Mouse (Mus musculus): ENCODE measurements around the gene Calr3. TPM values are rescaled to one million over a fixed set of nuclear protein-coding genes. Genes with fewer than 3 reads are reported as not detected.

Calr3 gene
- polyA plus RNA-seq, 1 experiment from 2014 or later: 7.1 TPM

GRCm38 (mm10) chr8:72469984-72470383 is 26.3 kb upstream of the Calr3 start:
- CTCF ChIA-PET: interaction anchor here (0.7 kb wide), 1 partner anchor 35 kb away, joined by 3 read pairs; no protein-coding TSS in a partner anchor
- no peak for DNase-seq (ENCODE audit: low read depth, low spot score)
- no peak for TF ChIP-seq CTCF (IDR thresholded peaks at IDR 0.05)
- H3K27me3 ChIP-seq: no peaks in the 10 kb centered on the region
- POLR2A ChIA-PET: interaction anchor here (1.0 kb wide), 1 partner anchor 9 kb away, joined by 4 read pairs; no protein-coding TSS in a partner anchor
- in situ Hi-C loops (cut with MboI; ENCODE audit: low pct_unique_long_range_greater_than_20kb): no loop called here
- ATAC-seq: no peak

GRCm38 (mm10) chr8:72469243-72469642 is 25.6 kb upstream of the Calr3 start:
- no peak for ATAC-seq
- POLR2A ChIA-PET: no interaction called here
- CTCF ChIA-PET: no interaction called here

GRCm38 (mm10) chr8:72464211-72464610 is 20.5 kb upstream of the Calr3 start:
- no peak for TF ChIP-seq CTCF (IDR thresholded peaks at IDR 0.05)
- CTCF ChIA-PET: no interaction called here
- POLR2A ChIA-PET: no interaction called here

More at GRCm38 (mm10) chr8:72469243-72469642, 25.6 kb upstream of the Calr3 start:
- in situ Hi-C loops (cut with MboI; ENCODE audit: low pct_unique_long_range_greater_than_20kb): no loop called here
- no peaks in the 10 kb centered on the region for H3K27me3 ChIP-seq
- no peak for TF ChIP-seq CTCF (IDR thresholded peaks at IDR 0.05)
- DNase-seq (ENCODE audit: low read depth, low spot score): no peak

GRCm38 (mm10) chr8:72459881-72460533 is 16.3 kb upstream of the Calr3 start:
- POLR2A ChIA-PET: interaction anchor here (0.8 to 1.2 kb wide), 2 partner anchors 10 to 11 kb away, joined by 4 read pairs; no protein-coding TSS in a partner anchor
- CTCF ChIA-PET: interaction anchor here (1.5 kb wide), 1 partner anchor 19 kb away, joined by 3 read pairs; no protein-coding TSS in a partner anchor
- in situ Hi-C loops (cut with MboI; ENCODE audit: low pct_unique_long_range_greater_than_20kb): no loop called here
- DNase-seq (ENCODE audit: low read depth, low spot score): no peak
- no peak for ATAC-seq
- no peak for TF ChIP-seq CTCF (IDR thresholded peaks at IDR 0.05)
- H3K27me3 ChIP-seq: no peaks in the 10 kb centered on the region

More at GRCm38 (mm10) chr8:72464211-72464610, 20.5 kb upstream of the Calr3 start:
- ATAC-seq (no peak), DNase-seq (ENCODE audit: low read depth, low spot score) (no peak)
- no peaks in the 10 kb centered on the region for H3K27me3 ChIP-seq
- in situ Hi-C loops (cut with MboI; ENCODE audit: low pct_unique_long_range_greater_than_20kb): no loop called here

- in situ Hi-C loops (cut with MboI; ENCODE audit: low pct_unique_long_range_greater_than_20kb): no loop called here
- no peak for DNase-seq (ENCODE audit: low read depth, low spot score)
- CTCF ChIA-PET: interaction anchor here (1.0 to 1.1 kb wide), 2 partner anchors 34 to 70 kb away, joined by 3 read pairs; no protein-coding TSS in a partner anchor
Observed at GRCm38 (mm10) chr8:72458457-72458856, 14.8 kb upstream of the Calr3 start.

GRCm38 (mm10) chr8:72457806-72458205 is 14.1 kb upstream of the Calr3 start:
- no peak for TF ChIP-seq CTCF (IDR thresholded peaks at IDR 0.05)
- ATAC-seq: no peak
- H3K27me3 ChIP-seq: no peaks in the 10 kb centered on the region
- DNase-seq (ENCODE audit: low read depth, low spot score): no peak
- ChIA-PET POLR2A (interaction anchor here (0.6 to 1.5 kb wide), 3 partner anchors 16 to 120 kb away, joined by 3 to 5 read pairs (median 5); no protein-coding TSS in a partner anchor), CTCF (interaction anchor here (1.1 kb wide), 1 partner anchor 71 kb away, joined by 3 read pairs; no protein-coding TSS in a partner anchor)
- in situ Hi-C loops (cut with MboI; ENCODE audit: low pct_unique_long_range_greater_than_20kb): no loop called here

More at GRCm38 (mm10) chr8:72458457-72458856, 14.8 kb upstream of the Calr3 start:
- POLR2A ChIA-PET: interaction anchor here (1.5 kb wide), 1 partner anchor 16 kb away, joined by 5 read pairs; no protein-coding TSS in a partner anchor
- ATAC-seq: no peak
- no peak for TF ChIP-seq CTCF (IDR thresholded peaks at IDR 0.05)
- H3K27me3 ChIP-seq: no peaks in the 10 kb centered on the region

GRCm38 (mm10) chr8:72455317-72455716 is 11.6 kb upstream of the Calr3 start:
- TF ChIP-seq CTCF (IDR thresholded peaks at IDR 0.05): no peak
- ATAC-seq (no peak), DNase-seq (ENCODE audit: low read depth, low spot score) (no peak)
- in situ Hi-C loops (cut with MboI; ENCODE audit: low pct_unique_long_range_greater_than_20kb): no loop called here
- no peaks in the 10 kb centered on the region for H3K27me3 ChIP-seq
- ChIA-PET POLR2A (no interaction called here), CTCF (no interaction called here)

GRCm38 (mm10) chr8:72453904-72454303 is 10.2 kb upstream of the Calr3 start:
- in situ Hi-C loops (cut with MboI; ENCODE audit: low pct_unique_long_range_greater_than_20kb): no loop called here

GRCm38 (mm10) chr8:72451516-72451915 is 7.8 kb upstream of the Calr3 start:
- H3K27me3 ChIP-seq: no peaks in the 10 kb centered on the region
- POLR2A ChIA-PET: no interaction called here
- no peak for TF ChIP-seq CTCF (IDR thresholded peaks at IDR 0.05)
- no peak for ATAC-seq
- in situ Hi-C loops (cut with MboI; ENCODE audit: low pct_unique_long_range_greater_than_20kb): no loop called here
- DNase-seq (ENCODE audit: low read depth, low spot score): no peak
- CTCF ChIA-PET: no interaction called here

More at GRCm38 (mm10) chr8:72453904-72454303, 10.2 kb upstream of the Calr3 start:
- DNase-seq (ENCODE audit: low read depth, low spot score): no peak
- no peak for ATAC-seq
- CTCF ChIA-PET: interaction anchor here (1.2 kb wide), 1 partner anchor 13 kb away, joined by 3 read pairs; no protein-coding TSS in a partner anchor
- POLR2A ChIA-PET: no interaction called here
- TF ChIP-seq CTCF (IDR thresholded peaks at IDR 0.05): no peak
- H3K27me3 ChIP-seq: no peaks in the 10 kb centered on the region

- ChIA-PET POLR2A (interaction anchor here (1.2 to 1.7 kb wide), 2 partner anchors 16 to 29 kb away, joined by 3 to 6 read pairs; no protein-coding TSS in a partner anchor), CTCF (interaction anchor here (1.0 kb wide), 1 partner anchor 15 kb away, joined by 4 read pairs; no protein-coding TSS in a partner anchor)
- in situ Hi-C loops (cut with MboI; ENCODE audit: low pct_unique_long_range_greater_than_20kb): no loop called here
- TF ChIP-seq CTCF (IDR thresholded peaks at IDR 0.05): no peak
- no peak for DNase-seq (ENCODE audit: low read depth, low spot score)
- H3K27me3 ChIP-seq: no peaks in the 10 kb centered on the region
- ATAC-seq: no peak
Observed at GRCm38 (mm10) chr8:72445071-72445470, 1.4 kb upstream of the Calr3 start.

GRCm38 (mm10) chr8:72443994-72444350 is 302 bp upstream of the Calr3 start:
- in situ Hi-C loops (cut with MboI; ENCODE audit: low pct_unique_long_range_greater_than_20kb): no loop called here

More at GRCm38 (mm10) chr8:72443994-72444350, 302 bp upstream of the Calr3 start:
- CTCF ChIA-PET: interaction anchor here (1.5 kb wide), 1 partner anchor 21 kb away, joined by 5 read pairs; no protein-coding TSS in a partner anchor
- DNase-seq (ENCODE audit: low read depth, low spot score): no peak
- POLR2A ChIA-PET: interaction anchor here (1.2 kb wide), 1 partner anchor 22 kb away, joined by 3 read pairs; no protein-coding TSS in a partner anchor
- no peak for TF ChIP-seq CTCF (IDR thresholded peaks at IDR 0.05)
- no peaks in the 10 kb centered on the region for H3K27me3 ChIP-seq
- peak; percentile 22 for ATAC-seq
